Mouse (Mus musculus): ENCODE data around the gene Atxn1. TPM values are rescaled to one million over a fixed set of nuclear protein-coding genes. Genes with fewer than 3 reads are reported as not detected.

The Atxn1 gene
- total and polyA plus RNA-seq, 3 experiments = 0.39 to 1.1 TPM; not detected in 1

DNA sequence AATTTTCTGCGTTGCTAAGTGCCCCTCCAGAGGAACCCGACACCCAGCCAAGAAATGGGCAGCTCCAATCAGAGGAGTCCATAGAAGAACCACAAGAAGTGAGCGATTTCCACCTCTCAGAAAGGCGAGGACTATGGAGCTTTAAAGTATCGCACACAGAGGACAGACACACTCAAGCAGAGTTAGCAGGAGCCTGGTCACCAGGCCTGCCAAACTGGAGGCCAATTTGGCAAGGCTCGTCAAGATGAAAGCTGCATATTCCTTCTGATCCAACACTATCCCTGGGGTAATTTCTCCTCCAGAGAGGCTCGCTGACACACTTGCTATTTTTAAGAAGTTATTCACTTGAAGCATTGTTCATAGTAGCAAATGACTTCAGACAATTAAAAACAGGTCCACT is 202.5 kb downstream of the Atxn1 start:
- no peak for DNase-seq (ENCODE audit: low read depth, low spot score)
- H3K9ac ChIP-seq (ENCODE audit: control insufficient read depth, low read depth, low read length, poor library complexity, severe bottlenecking) = no peak overlapping the region
- TF ChIP-seq ETS1 (IDR thresholded peaks at IDR 0.05; ENCODE audit: low read depth, low read length) (no peak), USF2 (IDR thresholded peaks at IDR 0.05; ENCODE audit: borderline replicate concordance in 1 of 2, insufficient read depth in 1 of 2, low read depth in 1 of 2, low read length in 2 of 2) (no peak), POLR2A (IDR thresholded peaks at IDR 0.05; ENCODE audit: control insufficient read depth in 1 of 2, insufficient read depth in 1 of 2, low read depth in 1 of 2, low read length in 2 of 2, poor library complexity in 1 of 2) (no peak), BHLHE40 (IDR thresholded peaks at IDR 0.05; ENCODE audit: borderline replicate concordance, low read depth, low read length) (no peak), EP300 (IDR thresholded peaks at IDR 0.05; ENCODE audit: low read depth in 1 of 2, low read length in 2 of 2) (no peak), POLR2AphosphoS2 (IDR thresholded peaks at IDR 0.05; ENCODE audit: low read length) (no peak), CHD1 (IDR thresholded peaks at IDR 0.05; ENCODE audit: low read depth, low read length) (no peak), TCF12 (IDR thresholded peaks at IDR 0.05; ENCODE audit: low read depth, low read length) (no peak)
- no peaks in the 10 kb centered on the region for H3K4me1 ChIP-seq (ENCODE audit: control insufficient read depth in 1 of 2, insufficient read depth in 2 of 2, low read length in 2 of 2)
- no peaks in the 10 kb centered on the region for H3K79me2 ChIP-seq (ENCODE audit: control insufficient read depth, insufficient read depth, low read length, poor library complexity)
- H3K27me3 ChIP-seq (ENCODE audit: control insufficient read depth in 1 of 2, insufficient read depth in 2 of 2, low read length in 2 of 2) = no peaks in the 10 kb centered on the region
- no peak overlapping the region for H3K27ac ChIP-seq (ENCODE audit: control insufficient read depth, low read depth, low read length)
- no peaks in the 10 kb centered on the region for H3K36me3 ChIP-seq (ENCODE audit: control insufficient read depth in 1 of 2, insufficient read depth in 2 of 2, low read length in 2 of 2)
- no peak overlapping the region for H3K4me3 ChIP-seq (ENCODE audit: control insufficient read depth in 1 of 2, insufficient read depth in 1 of 2, low read depth in 2 of 2, low read length in 2 of 2)
- no peaks in the 10 kb centered on the region for H3K9me3 ChIP-seq (replicated peaks; ENCODE audit: insufficient read depth, low read length)

DNA sequence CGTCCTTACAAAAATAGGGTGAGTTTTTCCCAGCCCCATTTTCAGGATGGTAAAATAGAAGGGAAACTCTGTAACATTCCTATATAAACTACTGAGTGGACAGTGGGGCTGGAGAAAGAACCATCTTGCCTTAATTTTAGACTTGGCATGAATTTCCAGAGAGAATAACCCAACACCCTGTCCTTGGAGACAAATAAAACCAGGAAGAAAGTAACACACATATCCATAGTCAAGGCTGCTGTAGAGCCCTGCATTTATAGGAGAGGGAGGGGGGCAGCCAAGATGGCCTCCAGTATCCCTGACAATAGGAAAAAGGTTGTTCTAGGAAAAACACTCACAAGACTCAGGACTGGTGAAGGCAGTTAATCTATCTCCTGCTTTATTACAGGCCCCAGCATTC is 210.3 kb downstream of the Atxn1 start:
- peaks cover 0 to 5% of the 10 kb centered on the region in 2 experiments; a peak in 2 of 4 replicates for H3K36me3 ChIP-seq (ENCODE audit: control insufficient read depth in 1 of 2, insufficient read depth in 2 of 2, low read length in 2 of 2)

DNA sequence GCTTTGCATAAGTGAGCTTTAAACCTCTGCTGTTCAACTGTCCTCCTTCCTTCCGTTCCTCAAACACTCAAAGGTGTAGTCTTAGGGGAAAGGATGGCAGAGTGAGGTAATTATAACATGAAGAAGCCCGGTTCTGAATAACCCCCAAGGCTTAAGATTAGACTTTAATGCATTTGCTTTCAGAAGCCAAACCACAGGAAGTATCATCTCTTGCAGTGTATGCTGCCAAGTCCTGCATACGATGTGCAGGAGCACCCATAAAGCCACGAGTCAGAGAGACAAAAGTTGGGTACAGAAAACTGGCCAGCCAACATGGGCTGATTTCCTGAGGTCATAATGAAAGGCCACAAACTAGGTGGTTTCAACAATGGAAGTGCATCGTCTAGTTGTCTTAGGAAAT is 212.3 kb downstream of the Atxn1 start:
- Histone ChIP-seq H3K79me2 (ENCODE audit: control insufficient read depth, insufficient read depth, low read length, poor library complexity) (no peaks in the 10 kb centered on the region), H3K4me1 (ENCODE audit: control insufficient read depth in 1 of 2, insufficient read depth in 2 of 2, low read length in 2 of 2) (peaks cover 0 to 16% of the 10 kb centered on the region in 2 experiments; a peak in 2 of 4 replicates), H3K36me3 (ENCODE audit: control insufficient read depth in 1 of 2, insufficient read depth in 2 of 2, low read length in 2 of 2) (peaks cover 0 to 8% of the 10 kb centered on the region in 2 experiments; a peak in 2 of 4 replicates), H3K4me3 (ENCODE audit: control insufficient read depth in 1 of 2, insufficient read depth in 1 of 2, low read depth in 2 of 2, low read length in 2 of 2) (no peak overlapping the region), H3K9me3 (replicated peaks; ENCODE audit: insufficient read depth, low read length) (no peaks in the 10 kb centered on the region), H3K27ac (ENCODE audit: control insufficient read depth, low read depth, low read length) (no peak overlapping the region), H3K27me3 (ENCODE audit: control insufficient read depth in 1 of 2, insufficient read depth in 2 of 2, low read length in 2 of 2) (no peaks in the 10 kb centered on the region), H3K9ac (ENCODE audit: control insufficient read depth, low read depth, low read length, poor library complexity, severe bottlenecking) (no peak overlapping the region)
- TF ChIP-seq SMC3 (IDR thresholded peaks at IDR 0.05; ENCODE audit: low read depth, low read length) (no peak), ZNF384 (IDR thresholded peaks at IDR 0.05; ENCODE audit: low read depth, low read length) (no peak), EP300 (IDR thresholded peaks at IDR 0.05; ENCODE audit: low read depth in 1 of 2, low read length in 2 of 2) (no peak), USF1 (IDR thresholded peaks at IDR 0.05; ENCODE audit: low read depth, low read length) (no peak), NELFE (IDR thresholded peaks at IDR 0.05; ENCODE audit: low read depth, low read length) (no peak), MYC (IDR thresholded peaks at IDR 0.05; ENCODE audit: low read depth, low read length) (no peak), E2F4 (IDR thresholded peaks at IDR 0.05; ENCODE audit: borderline replicate concordance, low read depth, low read length) (no peak), TBP (IDR thresholded peaks at IDR 0.05; ENCODE audit: low read depth, low read length) (no peak), GABPA (IDR thresholded peaks at IDR 0.05; ENCODE audit: low read depth, low read length) (no peak), POLR2AphosphoS2 (IDR thresholded peaks at IDR 0.05; ENCODE audit: low read length) (no peak), POLR2AphosphoS5 (IDR thresholded peaks at IDR 0.05; ENCODE audit: borderline replicate concordance, low read depth, low read length) (no peak), MEF2A (IDR thresholded peaks at IDR 0.05; ENCODE audit: extremely low read depth, insufficient replicate concordance, low read depth, low read length, poor library complexity, severe bottlenecking) (no peak), TAL1 (IDR thresholded peaks at IDR 0.05; ENCODE audit: low read length) (no peak), CHD2 (IDR thresholded peaks at IDR 0.05; ENCODE audit: low read length) (no peak), UBTF (IDR thresholded peaks at IDR 0.05; ENCODE audit: borderline replicate concordance, insufficient read depth, low read depth, low read length) (no peak), ELF1 (IDR thresholded peaks at IDR 0.05; ENCODE audit: low read depth, low read length) (no peak), TCF12 (IDR thresholded peaks at IDR 0.05; ENCODE audit: low read depth, low read length) (no peak), POLR2A (IDR thresholded peaks at IDR 0.05; ENCODE audit: control insufficient read depth in 1 of 2, insufficient read depth in 1 of 2, low read depth in 1 of 2, low read length in 2 of 2, poor library complexity in 1 of 2) (no peak), MAX (IDR thresholded peaks at IDR 0.05; ENCODE audit: low read length) (no peak), KAT2A (conservative IDR thresholded peaks at IDR 0.05; ENCODE audit: low read depth, low read length) (no peak)
- no peak for DNase-seq (ENCODE audit: low read depth, low spot score)

More for the DNA sequence above, 210.3 kb downstream of the Atxn1 start:
- no peaks in the 10 kb centered on the region for H3K9me3 ChIP-seq (replicated peaks; ENCODE audit: insufficient read depth, low read length)
- H3K27ac ChIP-seq (ENCODE audit: control insufficient read depth, low read depth, low read length) = no peak overlapping the region
- no peak for TF ChIP-seq ETS1 (IDR thresholded peaks at IDR 0.05; ENCODE audit: low read depth, low read length)
- H3K9ac ChIP-seq (ENCODE audit: control insufficient read depth, low read depth, low read length, poor library complexity, severe bottlenecking) = no peak overlapping the region
- DNase-seq (ENCODE audit: low read depth, low spot score) = no peak
- H3K79me2 ChIP-seq (ENCODE audit: control insufficient read depth, insufficient read depth, low read length, poor library complexity) = no peaks in the 10 kb centered on the region
- H3K27me3 ChIP-seq (ENCODE audit: control insufficient read depth in 1 of 2, insufficient read depth in 2 of 2, low read length in 2 of 2) = no peaks in the 10 kb centered on the region
- H3K4me3 ChIP-seq (ENCODE audit: control insufficient read depth in 1 of 2, insufficient read depth in 1 of 2, low read depth in 2 of 2, low read length in 2 of 2) = no peak overlapping the region
- peaks cover 0 to 7% of the 10 kb centered on the region in 2 experiments; a peak in 2 of 4 replicates for H3K4me1 ChIP-seq (ENCODE audit: control insufficient read depth in 1 of 2, insufficient read depth in 2 of 2, low read length in 2 of 2)
